Mouse (Mus musculus) E14TG2a.4 (cell line): Measurements from ENCODE around the gene Styxl1.

Experiments
- H3K27me3 ChIP-seq: 2 replicates; pipeline ENCODE4 v1.6.1; 2014; ENCODE audit warnings: low read length, control low read depth; ENCODE audit not compliant: insufficient read depth
- H3K36me3 ChIP-seq: 2 replicates; pipeline ENCODE4 v1.6.1; 2014; ENCODE audit warnings: low read length, control low read depth; ENCODE audit not compliant: insufficient read depth
- H3K4me1 ChIP-seq: replicated peaks from 2 replicates; pipeline ENCODE4 v1.6.1; 2014; ENCODE audit warnings: low read depth, low read length, control low read depth
- H3K4me3 ChIP-seq: replicated peaks from 2 replicates; pipeline ENCODE4 v1.5.1; 2014; ENCODE audit warnings: mild to moderate bottlenecking, low read length
- H3K9me3 ChIP-seq: 2 replicates; pipeline ENCODE4 v1.6.1; 2014; ENCODE audit warnings: low read length, control low read depth
- CTCF ChIP-seq: conservative IDR thresholded peaks from 2 replicates; pipeline ENCODE4 v1.5.1; 2014; ENCODE audit warnings: low read length
- NANOG ChIP-seq: IDR thresholded peaks from 2 replicates; pipeline ENCODE4 v1.6.1; 2014; ENCODE audit warnings: borderline replicate concordance, low read length, mixed read lengths
- POU5F1 ChIP-seq: IDR thresholded peaks from 2 replicates; pipeline ENCODE4 v1.6.1; 2014; ENCODE audit warnings: low read length, borderline replicate concordance

Gene Styxl1

DNA sequence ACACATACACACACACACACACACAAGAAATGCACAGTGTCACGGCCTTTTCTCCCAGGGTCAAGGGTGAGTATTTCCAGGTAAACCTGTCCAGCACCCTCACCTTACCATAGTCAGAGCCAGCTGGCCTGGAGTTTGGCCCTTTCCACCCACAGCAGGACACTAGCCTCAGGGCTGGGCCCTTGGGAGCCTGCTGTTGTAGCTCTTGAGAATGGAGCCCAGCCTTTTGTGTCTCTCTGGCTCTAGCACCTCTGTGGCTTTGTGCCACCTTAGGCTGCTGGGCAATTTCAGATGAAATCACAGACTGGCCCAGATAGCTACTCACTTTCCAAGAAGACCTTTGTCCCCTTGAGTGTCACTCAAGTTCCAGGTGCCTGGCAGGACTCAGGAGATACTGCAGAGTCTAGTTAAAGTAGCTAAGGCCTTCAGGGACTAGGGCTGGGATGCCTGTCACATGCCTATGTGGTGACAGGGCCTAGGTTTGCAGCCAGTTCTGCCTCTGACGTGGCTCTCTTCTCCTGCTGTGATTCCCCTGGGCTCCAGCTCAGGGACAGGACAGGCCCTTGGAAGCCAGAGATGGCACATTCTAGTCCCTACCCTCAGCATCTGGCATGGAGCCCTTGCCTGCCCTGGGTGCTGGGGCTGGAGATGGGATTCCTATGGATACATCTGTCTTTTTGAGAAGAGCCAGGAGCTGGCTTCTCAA lies 51.4 kb downstream of the Styxl1 start:
- peaks cover 56% of the 10 kb centered on the region for H3K36me3 ChIP-seq
- H3K4me1 ChIP-seq = peaks cover 57% of the 10 kb centered on the region
- no peaks in the 10 kb centered on the region for H3K9me3 ChIP-seq
- no peaks in the 10 kb centered on the region for H3K27me3 ChIP-seq
- H3K4me3 ChIP-seq = no peak overlapping the region
- TF ChIP-seq NANOG (no peak), POU5F1 (no peak), CTCF (no peak)

GRCm38 (mm10) chr5:135725991-135726390 lies 52.2 kb downstream of the Styxl1 start:
- no peaks in the 10 kb centered on the region for H3K27me3 ChIP-seq
- H3K9me3 ChIP-seq = no peaks in the 10 kb centered on the region
- H3K4me3 ChIP-seq = peak overlapping the region; percentile 56
- H3K36me3 ChIP-seq = peaks cover 50% of the 10 kb centered on the region
- TF ChIP-seq POU5F1 (no peak), CTCF (no peak), NANOG (no peak)
- peaks cover 58% of the 10 kb centered on the region for H3K4me1 ChIP-seq

DNA sequence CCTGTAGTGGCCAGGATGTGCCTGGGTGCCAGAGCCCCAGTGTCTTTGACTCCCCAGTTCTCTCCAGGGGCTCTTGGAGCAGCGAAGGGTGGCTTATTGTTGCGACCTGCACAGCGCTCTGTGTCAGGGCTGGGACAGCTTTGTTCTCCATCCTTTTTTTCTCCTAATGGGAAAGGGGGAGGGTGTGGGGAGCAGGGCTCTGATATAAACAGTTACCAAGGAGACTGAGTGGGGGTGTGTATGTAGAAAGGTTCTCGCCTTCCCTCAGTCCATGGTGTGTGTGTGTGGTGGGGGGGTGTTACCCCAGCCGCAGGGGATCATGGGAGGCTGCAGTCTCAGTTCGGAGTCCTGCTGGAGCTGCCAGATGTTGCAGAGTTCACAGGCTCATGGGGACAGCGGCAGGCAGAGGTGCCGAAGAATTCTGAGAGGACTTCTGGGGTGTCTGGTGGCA lies 52.8 kb downstream of the Styxl1 start:
- Histone ChIP-seq H3K4me3 (peak overlapping the region; percentile 56), H3K4me1 (peaks cover 64% of the 10 kb centered on the region), H3K27me3 (no peaks in the 10 kb centered on the region), H3K36me3 (peaks cover 48% of the 10 kb centered on the region), H3K9me3 (no peaks in the 10 kb centered on the region)
- no peak for TF ChIP-seq NANOG
- no peak for TF ChIP-seq POU5F1
- TF ChIP-seq CTCF = no peak

DNA sequence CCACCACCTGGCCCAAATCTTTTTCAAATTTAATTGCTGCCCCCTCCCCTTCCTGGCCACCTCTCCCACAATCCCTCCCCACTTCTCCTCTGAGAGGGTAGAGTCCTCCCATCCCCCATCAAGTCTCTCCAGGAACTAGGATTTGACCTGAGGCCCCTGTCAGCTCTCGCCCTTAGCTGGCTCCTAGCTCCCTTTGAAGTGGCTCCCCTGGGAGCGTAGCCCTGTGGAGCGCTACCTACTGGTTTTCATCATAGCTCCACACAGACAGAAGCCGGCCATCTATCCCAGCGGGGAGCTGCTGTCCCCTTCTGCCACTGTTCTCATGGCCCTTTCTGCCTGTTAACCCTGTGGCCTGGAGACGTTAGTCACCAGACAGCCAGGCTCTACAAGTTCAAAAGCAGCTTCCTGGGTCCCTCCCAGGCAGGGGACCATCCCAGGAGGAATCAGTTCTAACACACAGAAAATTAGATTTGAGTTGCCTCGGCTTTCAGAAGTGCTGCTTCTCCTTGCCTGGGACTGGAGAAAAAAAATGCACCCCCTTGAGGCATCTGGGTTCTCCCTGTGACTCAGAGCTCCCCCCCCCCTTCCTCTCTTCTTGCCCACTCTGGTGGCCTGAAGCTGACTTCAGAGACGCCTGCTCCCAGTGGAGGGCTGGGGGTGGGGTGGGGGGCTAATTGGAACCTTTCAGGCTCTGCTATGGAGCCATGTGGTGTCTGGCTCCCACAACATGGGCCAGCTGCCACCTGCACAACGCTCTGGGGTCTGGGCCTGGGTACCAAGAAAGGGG lies 53.5 kb downstream of the Styxl1 start:
- H3K36me3 ChIP-seq = peaks cover 48% of the 10 kb centered on the region
- TF ChIP-seq CTCF (no peak), NANOG (no peak), POU5F1 (no peak)
- H3K4me1 ChIP-seq = peaks cover 66% of the 10 kb centered on the region
- no peaks in the 10 kb centered on the region for H3K9me3 ChIP-seq
- H3K4me3 ChIP-seq = peak overlapping the region; percentile 56
- H3K27me3 ChIP-seq = no peaks in the 10 kb centered on the region

- Histone ChIP-seq H3K9me3 (no peaks in the 10 kb centered on the region), H3K4me1 (peaks cover 67% of the 10 kb centered on the region), H3K36me3 (peaks cover 44% of the 10 kb centered on the region), H3K27me3 (no peaks in the 10 kb centered on the region), H3K4me3 (no peak overlapping the region)
- TF ChIP-seq POU5F1 (no peak), CTCF (no peak), NANOG (no peak)
Observed at GRCm38 (mm10) chr5:135723165-135723751, 54.9 kb downstream of the Styxl1 start.

DNA sequence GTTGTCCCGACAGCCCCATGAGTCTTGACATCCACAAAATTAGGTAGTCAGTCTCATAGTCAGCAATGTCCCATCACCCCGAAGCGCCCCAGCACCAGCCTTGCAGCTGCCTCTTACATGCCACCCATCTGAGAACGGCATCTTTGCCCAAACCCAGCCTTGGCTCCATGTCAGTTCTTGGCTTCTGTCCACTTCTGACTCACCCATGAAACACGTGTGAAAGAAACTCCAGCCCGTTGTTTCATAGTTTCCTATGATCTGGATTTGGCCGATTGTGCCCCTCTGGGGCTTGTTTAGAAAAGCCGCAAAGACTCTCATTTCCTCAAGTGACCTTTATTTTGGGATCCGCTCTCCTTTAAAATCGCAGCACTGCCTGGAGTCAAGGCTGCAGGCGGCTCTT lies 56.1 kb downstream of the Styxl1 start:
- Histone ChIP-seq H3K36me3 (peaks cover 50% of the 10 kb centered on the region), H3K27me3 (no peaks in the 10 kb centered on the region), H3K9me3 (no peaks in the 10 kb centered on the region), H3K4me3 (no peak overlapping the region), H3K4me1 (peaks cover 70% of the 10 kb centered on the region)
- TF ChIP-seq POU5F1 (no peak), CTCF (no peak), NANOG (no peak)

DNA sequence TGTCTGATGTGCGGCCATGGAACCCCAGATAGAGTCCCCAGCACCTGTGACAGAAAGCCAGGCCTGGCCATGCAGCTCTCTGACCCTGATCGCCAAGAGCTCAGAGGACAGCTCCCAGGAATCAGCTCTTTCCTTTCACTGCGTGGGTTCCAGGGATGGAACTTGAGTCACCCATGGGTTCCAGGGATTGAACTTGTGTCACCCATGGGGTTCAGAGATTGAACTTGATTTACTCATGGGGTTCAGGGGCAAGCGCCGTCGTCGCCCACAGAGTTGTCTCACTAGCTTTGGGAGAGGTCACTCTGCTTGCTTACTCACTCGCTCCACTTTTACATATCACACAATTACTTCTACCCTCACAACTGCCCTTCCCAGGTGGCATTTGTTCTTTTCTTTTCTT lies 57.1 kb downstream of the Styxl1 start:
- Histone ChIP-seq H3K4me3 (no peak overlapping the region), H3K36me3 (peaks cover 54% of the 10 kb centered on the region), H3K9me3 (no peaks in the 10 kb centered on the region), H3K4me1 (peaks cover 75% of the 10 kb centered on the region), H3K27me3 (no peaks in the 10 kb centered on the region)
- no peak for TF ChIP-seq CTCF
- TF ChIP-seq POU5F1 = no peak
- TF ChIP-seq NANOG = no peak

- Histone ChIP-seq H3K36me3 (peaks cover 63% of the 10 kb centered on the region), H3K27me3 (no peaks in the 10 kb centered on the region), H3K9me3 (no peaks in the 10 kb centered on the region), H3K4me3 (no peak overlapping the region), H3K4me1 (peaks cover 72% of the 10 kb centered on the region)
- TF ChIP-seq NANOG = no peak
- TF ChIP-seq POU5F1 = no peak
- no peak for TF ChIP-seq CTCF
Observed at GRCm38 (mm10) chr5:135720121-135720520, 58.1 kb downstream of the Styxl1 start.

- H3K27me3 ChIP-seq = no peaks in the 10 kb centered on the region
- H3K9me3 ChIP-seq = no peaks in the 10 kb centered on the region
- no peak overlapping the region for H3K4me3 ChIP-seq
- TF ChIP-seq NANOG = no peak
- TF ChIP-seq CTCF = no peak
- TF ChIP-seq POU5F1 = no peak
- peaks cover 68% of the 10 kb centered on the region for H3K4me1 ChIP-seq
- peaks cover 68% of the 10 kb centered on the region for H3K36me3 ChIP-seq
Observed at GRCm38 (mm10) chr5:135719586-135720120, 58.5 kb downstream of the Styxl1 start.
